8 mouse cellular contexts compared by ENCODE assay signal in the genomic region with DNA sequence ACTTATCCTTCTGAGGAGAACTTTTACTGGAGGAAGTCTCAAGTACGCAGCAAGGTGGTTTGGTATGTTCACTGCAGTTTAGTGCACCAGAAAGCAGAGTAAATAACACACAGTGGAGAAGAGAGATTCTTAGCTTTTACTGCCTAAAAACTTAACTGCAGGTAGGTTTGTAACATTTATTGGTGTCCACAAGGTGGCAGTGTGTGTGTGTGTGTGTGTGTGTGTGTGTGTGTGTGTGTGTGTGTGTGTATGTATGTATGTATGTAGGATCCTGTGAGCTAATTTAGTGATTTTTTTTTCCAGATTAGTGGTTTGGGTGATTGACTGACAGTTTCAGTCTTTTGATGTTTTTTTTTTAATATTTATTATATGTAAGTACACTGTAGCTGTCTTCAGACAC. TPM values are rescaled to one million over a fixed set of nuclear protein-coding genes. Genes with fewer than 3 reads are reported as not detected.
DNase-seq lines count a peak whose midpoint lies in the region; ATAC-seq and TF ChIP-seq lines count a peak whose summit lies in the region.
"Had no signal": no experiment of that assay in that cellular context is flagged by ENCODE, and none has a peak within 500 bp of the region (broad histone marks: within the 10 kb centered on the region; RNA-seq: fewer than 3 reads in every experiment).

No protein-coding gene starts in this region.

- H3K4me1 ChIP-seq in hindbrain, postnatal 0 days (ENCODE audit: insufficient read depth, low read length) = no peaks in the 10 kb centered on the region
- no peaks in the 10 kb centered on the region for H3K4me1 ChIP-seq in hindbrain, embryonic 16.5 days (ENCODE audit: control insufficient read depth, insufficient read depth, low read depth, low read length)
- no peaks in the 10 kb centered on the region for H3K4me1 ChIP-seq in midbrain, embryonic 14.5 days (ENCODE audit: control insufficient read depth, insufficient read depth, low read length)
- H3K4me1 ChIP-seq in midbrain, embryonic 16.5 days (ENCODE audit: control insufficient read depth, insufficient read depth, low read length) = no peaks in the 10 kb centered on the region

- no peaks in the 10 kb centered on the region for H3K27me3 ChIP-seq in hindbrain, postnatal 0 days (ENCODE audit: insufficient read depth, low read length)
- no peaks in the 10 kb centered on the region for H3K27me3 ChIP-seq in hindbrain, embryonic 16.5 days (replicated peaks; ENCODE audit: control insufficient read depth, insufficient read depth, low read length)
- no peaks in the 10 kb centered on the region for H3K27me3 ChIP-seq in midbrain, embryonic 14.5 days (ENCODE audit: control insufficient read depth, insufficient read depth, low read length)
- H3K27me3 ChIP-seq in midbrain, embryonic 16.5 days (ENCODE audit: control insufficient read depth, insufficient read depth, low read depth, low read length) = no peaks in the 10 kb centered on the region

- H3K36me3 ChIP-seq in hindbrain, postnatal 0 days (ENCODE audit: insufficient read depth, low read length) = peaks cover 46% of the 10 kb centered on the region
- H3K36me3 ChIP-seq in hindbrain, embryonic 16.5 days (ENCODE audit: control insufficient read depth, insufficient read depth, low read length) = peaks cover 50% of the 10 kb centered on the region
- peaks cover 94% of the 10 kb centered on the region for H3K36me3 ChIP-seq in midbrain, embryonic 14.5 days (ENCODE audit: control insufficient read depth, insufficient read depth, low read length)
- peaks cover 47% of the 10 kb centered on the region for H3K36me3 ChIP-seq in midbrain, embryonic 16.5 days (ENCODE audit: control insufficient read depth, insufficient read depth, low read length)

- DNase-seq in hindbrain, postnatal 0 days (ENCODE audit: low spot score) = peak; percentile 61
- peak; percentile 56 for DNase-seq in midbrain, embryonic 14.5 days
- DNase-seq in MN1 (ENCODE audit: low spot score) = peak; percentile 14
- peak; percentile 52 for DNase-seq in retina, postnatal 1 day
- DNase-seq in spleen, postnatal 4 days (ENCODE audit: low spot score in 2 of 2) = no peak

- no peak overlapping the region for H3K27ac ChIP-seq in hindbrain, postnatal 0 days
- no peak overlapping the region for H3K27ac ChIP-seq in hindbrain, embryonic 16.5 days (ENCODE audit: low read depth, low read length)
- H3K27ac ChIP-seq in midbrain, embryonic 14.5 days (replicated peaks; ENCODE audit: low read depth, low read length) = no peak overlapping the region
- no peak overlapping the region for H3K27ac ChIP-seq in midbrain, embryonic 16.5 days (ENCODE audit: low read length)

- no peaks in the 10 kb centered on the region for H3K9me3 ChIP-seq in hindbrain, postnatal 0 days (ENCODE audit: low read length)
- no peaks in the 10 kb centered on the region for H3K9me3 ChIP-seq in hindbrain, embryonic 16.5 days (ENCODE audit: control insufficient read depth, low read length)
- no peaks in the 10 kb centered on the region for H3K9me3 ChIP-seq in midbrain, embryonic 14.5 days (ENCODE audit: control insufficient read depth, low read length)
- H3K9me3 ChIP-seq in midbrain, embryonic 16.5 days (replicated peaks; ENCODE audit: control insufficient read depth, low read length, poor library complexity, severe bottlenecking) = no peaks in the 10 kb centered on the region

- H3K4me2 ChIP-seq in hindbrain, postnatal 0 days (ENCODE audit: low read depth, low read length) = no peak overlapping the region
- no peak overlapping the region for H3K4me2 ChIP-seq in hindbrain, embryonic 16.5 days (ENCODE audit: low read length)
- H3K4me2 ChIP-seq in midbrain, embryonic 14.5 days (ENCODE audit: low read length) = no peak overlapping the region
- no peak overlapping the region for H3K4me2 ChIP-seq in midbrain, embryonic 16.5 days (ENCODE audit: low read length)

- WGBS in hindbrain, postnatal 0 days = 92% methylated on average over 1 of the region's 1 CpGs
- WGBS in hindbrain, embryonic 16.5 days = 94% methylated on average over 1 of the region's 1 CpGs
- 90% methylated on average over 1 of the region's 1 CpGs for WGBS in midbrain, embryonic 14.5 days
- 93% methylated on average over 1 of the region's 1 CpGs for WGBS in midbrain, embryonic 16.5 days

- no peak overlapping the region for H3K4me3 ChIP-seq in hindbrain, postnatal 0 days (ENCODE audit: low read length)
- H3K4me3 ChIP-seq in hindbrain, embryonic 16.5 days (ENCODE audit: low read length) = no peak overlapping the region
- no peak overlapping the region for H3K4me3 ChIP-seq in midbrain, embryonic 14.5 days (replicated peaks; ENCODE audit: low read depth, low read length)
- H3K4me3 ChIP-seq in midbrain, embryonic 16.5 days (ENCODE audit: low read depth, low read length) = no peak overlapping the region

- no peak overlapping the region for H3K9ac ChIP-seq in hindbrain, postnatal 0 days (replicated peaks; ENCODE audit: low read length)
- H3K9ac ChIP-seq in hindbrain, embryonic 16.5 days (ENCODE audit: low read depth, low read length) = no peak overlapping the region
- no peak overlapping the region for H3K9ac ChIP-seq in midbrain, embryonic 14.5 days (replicated peaks; ENCODE audit: low read length)
- H3K9ac ChIP-seq in midbrain, embryonic 16.5 days (ENCODE audit: low read depth, low read length) = no peak overlapping the region

- peak; percentile 79 for TF ChIP-seq CTCF in hindbrain, postnatal 0 days (IDR thresholded peaks at IDR 0.05; ENCODE audit: low read depth)

- no peak for ATAC-seq in hindbrain, postnatal 0 days
- no peak for ATAC-seq in hindbrain, embryonic 16.5 days
- ATAC-seq in midbrain, embryonic 14.5 days (ENCODE audit: low FRiP score, low TSS enrichment) = no peak
- ATAC-seq in midbrain, embryonic 16.5 days = no peak

RNA-seq across cellular contexts. Expression of gene Mmp21, which starts 10.8 kb away (rescaled TPM):
- total RNA-seq in hindbrain, postnatal 0 days (2014; rRNA removed) = 0.11 TPM in 1 of 2 replicates, not detected in the other
- polyA plus RNA-seq in hindbrain, postnatal 0 days (2015; fragmentation: Nextera tagmentation; extraction: Ambion mirVana) = 0.10 TPM in 1 of 2 replicates, not detected in the other
- 0.10 and 0.16 TPM in 2 replicates for polyA plus RNA-seq in hindbrain, embryonic 16.5 days (2015; fragmentation: Nextera tagmentation; extraction: Ambion mirVana)
- polyA plus RNA-seq in midbrain, embryonic 14.5 days (2014; fragmentation: Nextera tagmentation; extraction: Ambion mirVana) = 0.11 TPM in 1 of 2 replicates, not detected in the other
- polyA plus RNA-seq in midbrain, embryonic 16.5 days (2015; fragmentation: Nextera tagmentation; extraction: Ambion mirVana) = not detected in 2 replicates
- total RNA-seq: heart, postnatal 14 days had no signal

RNA-seq across cellular contexts. Expression of gene Edrf1, which starts 31.7 kb away (rescaled TPM):
- total RNA-seq in hindbrain, postnatal 0 days (2014; rRNA removed) = 13.5 and 20.5 TPM in 2 replicates
- 8.6 and 8.7 TPM in 2 replicates for polyA plus RNA-seq in hindbrain, postnatal 0 days (2015; fragmentation: Nextera tagmentation; extraction: Ambion mirVana)
- polyA plus RNA-seq in hindbrain, embryonic 16.5 days (2015; fragmentation: Nextera tagmentation; extraction: Ambion mirVana) = 14.9 and 21.5 TPM in 2 replicates
- polyA plus RNA-seq in midbrain, embryonic 14.5 days (2014; fragmentation: Nextera tagmentation; extraction: Ambion mirVana) = 15.1 and 26.9 TPM in 2 replicates
- 19.0 and 19.5 TPM in 2 replicates for polyA plus RNA-seq in midbrain, embryonic 16.5 days (2015; fragmentation: Nextera tagmentation; extraction: Ambion mirVana)

RNA-seq across cellular contexts. Expression of gene Bccip, which starts 40.1 kb away (rescaled TPM):
- total RNA-seq in hindbrain, postnatal 0 days (2014; rRNA removed) = 38.1 and 40.6 TPM in 2 replicates
- polyA plus RNA-seq in hindbrain, postnatal 0 days (2015; fragmentation: Nextera tagmentation; extraction: Ambion mirVana) = 105 and 109 TPM in 2 replicates
- polyA plus RNA-seq in hindbrain, embryonic 16.5 days (2015; fragmentation: Nextera tagmentation; extraction: Ambion mirVana) = 93.2 and 99.4 TPM in 2 replicates
- 76.9 and 89.0 TPM in 2 replicates for polyA plus RNA-seq in midbrain, embryonic 14.5 days (2014; fragmentation: Nextera tagmentation; extraction: Ambion mirVana)
- 89.8 and 93.0 TPM in 2 replicates for polyA plus RNA-seq in midbrain, embryonic 16.5 days (2015; fragmentation: Nextera tagmentation; extraction: Ambion mirVana)

RNA-seq across cellular contexts. Expression of gene Uros, which starts 40.8 kb away (rescaled TPM):
- 23.1 and 23.8 TPM in 2 replicates for total RNA-seq in hindbrain, postnatal 0 days (2014; rRNA removed)
- 35.4 and 38.2 TPM in 2 replicates for polyA plus RNA-seq in hindbrain, postnatal 0 days (2015; fragmentation: Nextera tagmentation; extraction: Ambion mirVana)
- 51.9 and 52.0 TPM in 2 replicates for polyA plus RNA-seq in hindbrain, embryonic 16.5 days (2015; fragmentation: Nextera tagmentation; extraction: Ambion mirVana)
- polyA plus RNA-seq in midbrain, embryonic 14.5 days (2014; fragmentation: Nextera tagmentation; extraction: Ambion mirVana) = 57.7 and 58.3 TPM in 2 replicates
- 55.7 and 56.7 TPM in 2 replicates for polyA plus RNA-seq in midbrain, embryonic 16.5 days (2015; fragmentation: Nextera tagmentation; extraction: Ambion mirVana)

Comparison
In these comparisons a context has a peak if more than half of its experiments do, and no peak if none do; other contexts are left out.
1. DNase-seq: peak in hindbrain, postnatal 0 days (single experiment), midbrain, embryonic 14.5 days (single experiment), MN1 (single experiment) and retina, postnatal 1 day (single experiment); none in spleen, postnatal 4 days (0 of 2).